ENCODE assay signal across 8 mouse cellular contexts in genomic region chr10:97313407-97313901, GRCm38 (mm10).
DNase-seq lines count a peak whose midpoint lies in the region; TF ChIP-seq lines count a peak whose summit lies in the region.

No protein-coding gene starts in this region.

- H3K27ac ChIP-seq in left cerebral cortex, adult 2 months: peak overlapping the region; percentile 92
- H3K27ac ChIP-seq in macrophage: peak overlapping the region; percentile 52

- H3K36me3 ChIP-seq in macrophage (ENCODE audit: inconsistent target): no peaks in the 10 kb centered on the region

- intact Hi-C loops in left cerebral cortex, adult 2 months (cut with DNase I): loop anchor here (1.0 to 2.0 kb wide), 5 partner anchors 235 to 1181 kb away; partner anchors contain the start of gene Btg1

- no peaks in the 10 kb centered on the region for H3K79me2 ChIP-seq in macrophage (ENCODE audit: inconsistent target)

- peak; percentile 96 for DNase-seq in adipocyte (ENCODE audit: low spot score)
- peak; percentile 93 for DNase-seq in embryo, embryonic 10 days (ENCODE audit: low spot score)
- peak; percentile 61 for DNase-seq in gastrocnemius, postnatal 10 days
- peak; percentile 86 for DNase-seq in hindlimb bud, embryonic 11.5 days (ENCODE audit: extremely low spot score, low read depth, low spot score)
- DNase-seq in left cerebral cortex, adult 2 months (ENCODE audit: extremely low spot score in 1 of 2, low spot score in 2 of 2): peak; percentile 80 to 86
- DNase-seq in retina, postnatal 7 days (ENCODE audit: low read depth, low spot score): peak; percentile 79
- DNase-seq in urinary bladder, adult 18-20 months (ENCODE audit: low spot score in 2 of 2): peak; percentile 53 to 82

- no peak for TF ChIP-seq CTCF in left cerebral cortex, adult 2 months (IDR thresholded peaks at IDR 0.05)

- WGBS in macrophage (ENCODE audit: missing documents): under 1% methylated on average over 13 of the region's 13 CpGs

- H3K4me3 ChIP-seq in left cerebral cortex, adult 2 months: peak overlapping the region; percentile 55
- H3K4me3 ChIP-seq in macrophage (ENCODE audit: inconsistent target): peak overlapping the region; percentile 54

Comparison
In these comparisons a context has a peak if more than half of its experiments do, and no peak if none do; other contexts are left out.
1. Peak in every context shown above with its lines: DNase-seq, H3K4me3 ChIP-seq and H3K27ac ChIP-seq.